Mouse (Mus musculus) heart, embryonic 12.5 days (tissue): ENCODE results near the gene Zfp644. TPM values are rescaled to one million over a fixed set of nuclear protein-coding genes. Genes with fewer than 3 reads are reported as not detected.

Experiments
- ATAC-seq: fragments of 200-750 bp; cut with Nextera tagmentation; 2 replicates; pipeline ENCODE4 v1.8.0; 2017; ENCODE audit warnings: moderate TSS enrichment, moderate library complexity; ENCODE audit not compliant: insufficient number of reproducible peaks, low FRiP score
- H3K27ac ChIP-seq: fragments of 300-500 bp; sonication (generic); 2 replicates; pipeline ENCODE4 v1.5.1; 2016; ENCODE audit warnings: mild to moderate bottlenecking, moderate library complexity; ENCODE audit not compliant: poor library complexity, severe bottlenecking
- H3K27me3 ChIP-seq: fragments of 300-500 bp; sonication (generic); replicated peaks from 2 replicates; pipeline ENCODE4 v1.6.1; 2016; ENCODE audit warnings: mild to moderate bottlenecking, moderate library complexity
- H3K36me3 ChIP-seq: fragments of 300-500 bp; sonication (generic); 2 replicates; pipeline ENCODE4 v1.6.1; 2016; ENCODE audit warnings: mild to moderate bottlenecking, moderate library complexity
- H3K4me1 ChIP-seq: fragments of 300-500 bp; sonication (generic); replicated peaks from 2 replicates; pipeline ENCODE4 v1.6.1; 2016; ENCODE audit warnings: mild to moderate bottlenecking
- H3K4me2 ChIP-seq: fragments of 300-500 bp; sonication (generic); 2 replicates; pipeline ENCODE4 v1.6.1; 2016; ENCODE audit warnings: mild to moderate bottlenecking, moderate library complexity
- H3K4me3 ChIP-seq: fragments of 300-500 bp; sonication (generic); 2 replicates; pipeline ENCODE4 v1.5.1; 2016; ENCODE audit warnings: mild to moderate bottlenecking
- H3K9ac ChIP-seq: fragments of 300-500 bp; sonication (generic); 2 replicates; pipeline ENCODE4 v1.6.1; 2016; ENCODE audit warnings: mild to moderate bottlenecking, moderate library complexity
- H3K9me3 ChIP-seq: fragments of 300-500 bp; sonication (generic); replicated peaks from 2 replicates; pipeline ENCODE4 v1.6.1; 2016; ENCODE audit warnings: mild to moderate bottlenecking, moderate library complexity
- WGBS: fragments of 180-500 bp; shearing (Covaris S2); methylation state at CpG from one replicate; pipeline ENCODE4 v1.1.7; 2016; 5-methylcytosine and 5-hydroxymethylcytosine counted together
- polyA plus RNA-seq: library from polyadenylated mRNA; unstranded; fragments of >200 nt; fragmentation: Nextera tagmentation; extraction: Ambion mirVana; gene quantifications from 2 replicates; pipeline ENCODE4 v1.2.1, GENCODE M21; 2016

The Zfp644 gene
- polyA plus RNA-seq, 1 experiment from 2014 or later = 61.1 TPM

DNA sequence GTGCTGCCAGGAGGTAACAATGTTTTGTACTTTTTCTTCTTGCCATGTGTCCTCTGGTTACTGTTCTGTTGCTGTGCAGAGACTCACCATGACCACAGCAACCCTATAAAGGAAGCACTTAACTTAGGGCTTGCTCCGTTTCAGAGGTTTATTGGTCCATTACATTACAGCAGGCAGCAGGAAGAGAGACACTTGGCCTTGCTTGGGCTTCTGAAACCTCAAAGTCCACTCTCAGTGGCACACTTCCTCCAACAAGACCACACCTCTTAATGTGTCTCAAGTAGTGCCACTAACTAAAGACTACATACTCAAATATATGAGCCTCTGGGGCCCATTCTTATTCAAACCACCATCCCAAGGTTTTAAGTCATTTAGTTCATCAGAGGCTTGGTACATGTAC lies 36.2 kb downstream of the Zfp644 start:
- Histone ChIP-seq H3K4me3 (no peak overlapping the region), H3K4me1 (peaks cover 6% of the 10 kb centered on the region; the same call in 1 of the 2 replicates), H3K27me3 (no peaks in the 10 kb centered on the region), H3K27ac (no peak overlapping the region), H3K4me2 (no peak overlapping the region), H3K9ac (no peak overlapping the region), H3K9me3 (no peaks in the 10 kb centered on the region), H3K36me3 (peaks cover 22% of the 10 kb centered on the region)
- no peak for ATAC-seq
- 63% methylated on average over 1 of the region's 1 CpGs for WGBS

- Histone ChIP-seq H3K9me3 (no peaks in the 10 kb centered on the region; the same call in 1 of the 2 replicates), H3K27ac (no peak overlapping the region), H3K27me3 (no peaks in the 10 kb centered on the region), H3K9ac (no peak overlapping the region), H3K4me1 (peaks cover 7% of the 10 kb centered on the region; the same call in 1 of the 2 replicates), H3K36me3 (peaks cover 26% of the 10 kb centered on the region), H3K4me2 (no peak overlapping the region), H3K4me3 (no peak overlapping the region)
- no peak for ATAC-seq
- WGBS = 68% methylated on average over 3 of the region's 3 CpGs
Observed at GRCm38 (mm10) chr5:106652790-106653328, 44.2 kb downstream of the Zfp644 start.

DNA sequence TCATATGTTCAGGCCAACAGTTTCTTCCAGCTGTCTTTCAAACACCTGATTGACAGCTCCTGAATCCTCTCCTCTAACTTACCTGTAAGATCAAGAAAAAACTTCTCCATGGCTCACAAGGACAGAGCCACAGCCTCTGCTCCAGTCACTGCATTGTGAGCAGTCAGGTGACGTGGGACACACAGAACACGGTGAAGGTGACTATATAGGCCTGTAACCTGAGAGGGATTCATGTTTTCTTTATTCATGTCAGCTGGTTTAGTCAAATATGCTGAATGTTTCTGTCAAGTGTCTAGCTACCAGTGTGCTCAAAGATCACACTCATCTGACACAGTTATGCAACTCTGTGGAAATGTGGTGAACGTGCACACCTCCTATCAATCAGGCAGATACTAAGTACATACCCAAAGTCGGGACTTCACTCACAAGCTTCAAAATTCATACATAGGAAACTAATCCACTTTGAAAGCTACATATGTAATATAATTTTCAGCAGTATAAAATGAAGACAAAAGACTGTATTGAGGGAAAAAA lies 44.8 kb downstream of the Zfp644 start:
- Histone ChIP-seq H3K27ac (no peak overlapping the region), H3K9me3 (no peaks in the 10 kb centered on the region; the same call in 1 of the 2 replicates), H3K4me1 (peaks cover 6% of the 10 kb centered on the region; the same call in 1 of the 2 replicates), H3K9ac (no peak overlapping the region), H3K4me2 (no peak overlapping the region), H3K4me3 (no peak overlapping the region), H3K27me3 (no peaks in the 10 kb centered on the region), H3K36me3 (peaks cover 27% of the 10 kb centered on the region)
- 85% methylated on average over 4 of the region's 4 CpGs for WGBS
- ATAC-seq = no peak

DNA sequence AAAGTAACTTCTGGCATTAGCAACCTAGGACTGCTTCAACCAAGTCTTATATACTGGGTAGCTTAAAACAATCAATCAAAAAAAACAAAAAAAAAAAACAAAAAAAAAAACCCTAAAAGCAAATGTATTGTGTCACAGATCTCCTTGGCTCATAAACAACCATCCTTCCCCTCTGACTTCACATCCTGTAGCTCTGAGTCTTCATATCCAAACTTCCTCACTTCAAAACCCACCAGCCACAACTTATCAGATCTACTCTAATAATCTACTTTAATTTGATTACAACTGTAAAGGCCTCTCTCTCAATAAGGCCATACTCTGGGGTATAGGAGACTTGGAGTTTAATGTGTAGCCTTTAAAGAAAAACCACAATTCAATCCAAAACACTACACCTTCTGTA lies 47.1 kb downstream of the Zfp644 start:
- H3K9ac ChIP-seq = no peak overlapping the region
- H3K36me3 ChIP-seq = peaks cover 20% of the 10 kb centered on the region
- ATAC-seq = no peak

DNA sequence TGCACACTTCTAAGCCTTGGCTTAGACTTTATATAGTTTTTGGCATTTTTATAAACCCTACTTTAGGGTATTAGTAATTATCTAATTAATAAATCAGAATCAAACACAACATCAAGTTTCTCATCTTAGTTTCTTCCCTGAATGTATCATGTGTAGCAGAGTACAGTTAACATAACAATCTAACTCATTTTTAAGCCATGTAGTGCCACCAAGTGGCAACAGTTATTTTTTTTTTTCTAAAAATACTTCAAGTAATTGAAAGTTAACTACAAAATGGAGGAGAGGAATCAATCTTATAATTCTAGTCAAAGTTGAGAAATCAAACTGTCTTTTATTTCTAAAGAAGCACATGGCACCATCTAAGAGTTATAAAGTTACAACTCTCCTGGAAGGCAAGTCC lies 47.6 kb downstream of the Zfp644 start:
- no peaks in the 10 kb centered on the region for H3K9me3 ChIP-seq
- ATAC-seq = no peak
- no peaks in the 10 kb centered on the region for H3K27me3 ChIP-seq
- peaks cover 15% of the 10 kb centered on the region; the same call in 1 of the 2 replicates for H3K36me3 ChIP-seq
- H3K4me1 ChIP-seq = peaks cover 6% of the 10 kb centered on the region; the same call in 1 of the 2 replicates
- no peak overlapping the region for H3K27ac ChIP-seq
- no peak overlapping the region for H3K4me2 ChIP-seq
- H3K9ac ChIP-seq = no peak overlapping the region
- no peak overlapping the region for H3K4me3 ChIP-seq

More for the DNA sequence above, 47.1 kb downstream of the Zfp644 start:
- H3K4me1 ChIP-seq = peaks cover 6% of the 10 kb centered on the region; the same call in 1 of the 2 replicates
- no peak overlapping the region for H3K4me2 ChIP-seq
- H3K27ac ChIP-seq = no peak overlapping the region
- H3K9me3 ChIP-seq = no peaks in the 10 kb centered on the region; the same call in 1 of the 2 replicates
- H3K4me3 ChIP-seq = no peak overlapping the region
- no peaks in the 10 kb centered on the region for H3K27me3 ChIP-seq

DNA sequence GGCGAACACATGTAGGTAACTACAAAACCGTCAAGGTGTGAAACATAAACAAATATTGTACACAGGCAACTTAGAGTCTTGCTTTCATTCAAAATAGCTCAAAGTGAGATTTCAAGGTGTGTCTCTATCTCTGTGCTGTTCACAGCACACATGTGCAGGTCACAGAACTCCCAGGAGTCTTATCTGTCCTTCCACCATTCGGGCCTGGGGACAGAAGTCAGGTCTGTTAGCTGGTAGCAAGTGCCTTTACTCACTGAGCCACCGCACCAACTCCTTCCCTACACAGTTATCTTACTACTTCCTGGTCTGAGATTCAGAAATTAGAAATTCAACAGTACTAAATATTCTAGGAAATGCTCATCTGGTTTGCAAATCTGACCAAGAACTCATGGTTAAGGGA lies 53.7 kb downstream of the Zfp644 start:
- H3K27ac ChIP-seq = no peak overlapping the region
- ATAC-seq = no peak
- H3K4me1 ChIP-seq = peaks cover 8% of the 10 kb centered on the region; the same call in 1 of the 2 replicates
- no peak overlapping the region for H3K4me3 ChIP-seq
- no peak overlapping the region for H3K4me2 ChIP-seq
- H3K9me3 ChIP-seq = no peaks in the 10 kb centered on the region
- H3K9ac ChIP-seq = no peak overlapping the region
- H3K27me3 ChIP-seq = no peaks in the 10 kb centered on the region
- H3K36me3 ChIP-seq = peaks cover 6% of the 10 kb centered on the region; the same call in 1 of the 2 replicates
- WGBS = 78% methylated on average over 4 of the region's 4 CpGs

- H3K36me3 ChIP-seq = peaks cover 18% of the 10 kb centered on the region
- no peak overlapping the region for H3K9ac ChIP-seq
- H3K4me3 ChIP-seq = no peak overlapping the region
- no peak for ATAC-seq
- H3K4me2 ChIP-seq = no peak overlapping the region
- H3K4me1 ChIP-seq = peaks cover 8% of the 10 kb centered on the region; the same call in 1 of the 2 replicates
- no peaks in the 10 kb centered on the region for H3K9me3 ChIP-seq
- WGBS = 87% methylated on average over 3 of the region's 3 CpGs
- H3K27ac ChIP-seq = no peak overlapping the region
- H3K27me3 ChIP-seq = no peaks in the 10 kb centered on the region
Observed at GRCm38 (mm10) chr5:106641876-106642275, 55.2 kb downstream of the Zfp644 start.

DNA sequence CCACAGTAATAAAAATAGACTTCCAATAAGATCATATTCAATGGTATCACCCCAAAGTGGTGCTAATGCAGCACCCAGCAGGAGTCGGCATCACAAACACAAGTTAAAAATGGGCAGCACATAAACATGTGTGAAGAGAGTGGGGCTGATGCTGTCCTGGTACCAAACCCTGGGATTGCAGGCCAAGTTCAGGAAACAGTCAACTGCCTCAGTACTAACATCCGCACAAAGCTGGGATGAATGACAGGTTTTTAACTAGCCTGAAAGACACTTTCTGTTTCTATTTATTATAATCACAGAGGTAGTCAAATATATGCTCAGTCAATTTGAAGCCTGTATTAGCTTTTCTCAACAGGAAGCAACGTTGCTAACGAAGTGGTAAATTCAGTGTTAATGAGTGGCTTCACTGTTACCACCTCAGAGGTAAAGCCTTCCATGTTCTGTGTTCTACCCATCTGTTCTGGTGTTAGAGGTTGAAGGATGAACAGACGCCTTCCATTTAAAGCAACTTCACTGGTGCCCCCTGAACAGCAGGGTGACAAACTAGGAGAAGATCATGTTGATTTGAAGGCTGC lies 56.8 kb downstream of the Zfp644 start:
- Histone ChIP-seq H3K9me3 (no peaks in the 10 kb centered on the region), H3K27ac (no peak overlapping the region), H3K36me3 (peaks cover 33% of the 10 kb centered on the region), H3K4me2 (no peak overlapping the region), H3K9ac (no peak overlapping the region), H3K4me1 (peaks cover 8% of the 10 kb centered on the region; the same call in 1 of the 2 replicates), H3K27me3 (no peaks in the 10 kb centered on the region), H3K4me3 (no peak overlapping the region)
- WGBS = 74% methylated on average over 5 of the region's 5 CpGs
- ATAC-seq = no peak

DNA sequence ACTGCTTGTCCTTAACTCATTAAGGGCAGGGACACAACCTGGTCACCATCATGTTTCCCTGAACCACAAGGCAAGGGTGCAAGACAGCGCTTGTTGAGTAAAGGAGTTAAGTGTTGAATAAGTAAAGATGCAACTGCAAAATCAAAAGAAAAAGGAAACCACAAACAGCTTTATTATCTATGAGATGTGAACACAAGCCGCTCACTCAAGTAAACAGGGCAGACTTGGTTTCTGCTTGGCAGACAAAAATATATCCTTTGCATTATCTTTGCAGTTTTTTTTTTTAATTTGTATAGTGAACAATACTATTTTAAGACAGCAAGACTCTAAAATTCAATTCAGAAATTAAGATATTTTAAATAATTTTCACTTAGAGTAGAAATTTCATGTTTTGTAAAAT lies 57.5 kb downstream of the Zfp644 start:
- peaks cover 40% of the 10 kb centered on the region for H3K36me3 ChIP-seq
- H3K9ac ChIP-seq = no peak overlapping the region
- no peak overlapping the region for H3K4me2 ChIP-seq
- H3K27ac ChIP-seq = no peak overlapping the region
- no peak overlapping the region for H3K4me3 ChIP-seq
- ATAC-seq = no peak
- peaks cover 8% of the 10 kb centered on the region; the same call in 1 of the 2 replicates for H3K4me1 ChIP-seq
- H3K27me3 ChIP-seq = no peaks in the 10 kb centered on the region
- no peaks in the 10 kb centered on the region for H3K9me3 ChIP-seq
- WGBS = 98% methylated on average over 2 of the region's 2 CpGs

DNA sequence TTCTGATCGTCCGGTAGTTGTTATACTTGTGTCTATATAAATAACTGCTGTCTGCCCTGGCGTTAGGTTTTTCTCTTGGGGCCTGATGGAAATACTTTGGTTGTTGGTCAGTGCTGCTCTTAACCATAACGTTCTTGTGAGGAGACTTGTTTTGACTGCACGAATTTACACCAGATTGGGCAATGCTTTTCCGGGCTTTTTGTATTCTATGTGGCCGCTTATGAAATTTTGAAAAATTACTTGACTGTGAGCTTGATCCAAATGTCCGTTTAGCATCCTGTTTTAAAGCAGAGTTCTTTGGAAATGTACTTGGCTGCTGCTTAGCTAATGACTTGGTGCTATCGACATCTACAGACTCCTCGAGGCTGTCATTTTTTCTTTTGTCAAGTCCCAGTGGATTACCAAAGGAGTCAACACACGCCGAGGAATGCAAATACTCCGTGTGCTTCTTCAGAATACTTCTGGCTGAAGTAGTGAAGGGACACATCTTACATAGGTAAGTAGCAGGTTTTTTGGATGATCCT lies 60.6 kb downstream of the Zfp644 start:
- Histone ChIP-seq H3K4me3 (no peak overlapping the region), H3K4me1 (0 out of 2 replicates have a peak, but pooled peaks cover 2% of the 10 kb centered on the region), H3K9me3 (no peaks in the 10 kb centered on the region), H3K36me3 (peaks cover 48% of the 10 kb centered on the region), H3K27ac (no peak overlapping the region), H3K9ac (no peak overlapping the region), H3K4me2 (no peak overlapping the region), H3K27me3 (no peaks in the 10 kb centered on the region)
- no peak for ATAC-seq
- WGBS = 90% methylated on average over 13 of the region's 13 CpGs

- H3K4me3 ChIP-seq = no peak overlapping the region
- no peak for ATAC-seq
- no peak overlapping the region for H3K27ac ChIP-seq
- no peak overlapping the region for H3K9ac ChIP-seq
- WGBS = 80% methylated on average over 8 of the region's 8 CpGs
- no peaks in the 10 kb centered on the region for H3K27me3 ChIP-seq
- peaks cover 19% of the 10 kb centered on the region for H3K4me1 ChIP-seq
- peaks cover 30% of the 10 kb centered on the region for H3K36me3 ChIP-seq
- no peak overlapping the region for H3K4me2 ChIP-seq
- H3K9me3 ChIP-seq = no peaks in the 10 kb centered on the region
Observed at GRCm38 (mm10) chr5:106628369-106629149, 68.5 kb downstream of the Zfp644 start.
